Mouse (Mus musculus): ENCODE measurements around the gene Ceacam2. TPM values are rescaled to one million over a fixed set of nuclear protein-coding genes. Genes with fewer than 3 reads are reported as not detected.
A peak's percentile ranks its signal among the peaks of the same experiment; 100 is the strongest.
"Not testable (repeated sequence)": the region's sequence is repeated elsewhere in the genome, so short reads cannot be mapped to it uniquely, and the experiment has no call there.

Ceacam2 gene
- polyA plus RNA-seq, 1 experiment, result 36.3 TPM

- no peak for TF ChIP-seq POLR2A (IDR thresholded peaks at IDR 0.05; ENCODE audit: low read depth, low read length)
- no peak for TF ChIP-seq CTCF (conservative IDR thresholded peaks at IDR 0.05; ENCODE audit: insufficient read depth, insufficient read length, low read depth, low read length)
- H3K27ac ChIP-seq (ENCODE audit: insufficient read depth, low read depth, low read length), result peak overlapping the region; percentile 46
- H3K4me3 ChIP-seq (ENCODE audit: insufficient read depth, low read depth, low read length), result no peak overlapping the region
- peaks cover 17% of the 10 kb centered on the region; the same call in 1 of the 2 replicates for H3K4me1 ChIP-seq (ENCODE audit: control insufficient read depth, insufficient read depth, low read length)
- no peaks in the 10 kb centered on the region for H3K27me3 ChIP-seq (replicated peaks; ENCODE audit: control insufficient read depth, insufficient read depth, low read length)
- no peaks in the 10 kb centered on the region for H3K36me3 ChIP-seq (ENCODE audit: control insufficient read depth, insufficient read depth, low read length)
- 26% methylated on average over 8 of the region's 8 CpGs for WGBS
- no peak for DNase-seq
Measured at GRCm38 (mm10) chr7:25575870-25576269, 36.2 kb upstream of the Ceacam2 start.

DNA sequence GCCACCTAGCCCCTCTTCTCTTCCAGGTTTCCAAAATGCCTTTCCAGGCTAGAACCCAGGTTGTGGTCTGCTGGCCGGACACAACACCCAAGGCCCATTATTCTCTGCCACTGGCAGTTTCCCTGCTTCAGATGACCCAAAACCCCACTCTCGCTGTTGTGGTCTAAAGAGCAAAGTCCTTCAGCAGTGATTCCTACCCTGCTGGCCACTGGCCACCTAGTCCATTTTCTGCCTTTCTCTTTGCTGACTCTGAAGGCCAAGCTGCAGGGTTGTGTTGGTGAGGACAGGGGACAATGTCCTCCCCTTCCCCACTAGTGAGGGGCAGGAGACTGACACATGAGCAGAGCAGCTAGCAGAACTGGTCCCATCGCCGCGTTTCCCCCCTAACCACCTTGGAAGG lies 35.4 kb upstream of the Ceacam2 start:
- Histone ChIP-seq H3K4me1 (ENCODE audit: control insufficient read depth, insufficient read depth, low read length) (peaks cover 17% of the 10 kb centered on the region; the same call in 1 of the 2 replicates), H3K36me3 (ENCODE audit: control insufficient read depth, insufficient read depth, low read length) (no peaks in the 10 kb centered on the region), H3K27ac (ENCODE audit: insufficient read depth, low read depth, low read length) (peak overlapping the region; percentile 46), H3K4me3 (ENCODE audit: insufficient read depth, low read depth, low read length) (no peak overlapping the region), H3K27me3 (replicated peaks; ENCODE audit: control insufficient read depth, insufficient read depth, low read length) (no peaks in the 10 kb centered on the region)
- 42% methylated on average over 5 of the region's 5 CpGs for WGBS
- TF ChIP-seq CTCF (conservative IDR thresholded peaks at IDR 0.05; ENCODE audit: insufficient read depth, insufficient read length, low read depth, low read length), result no peak
- TF ChIP-seq POLR2A (IDR thresholded peaks at IDR 0.05; ENCODE audit: low read depth, low read length), result no peak
- peak; percentile 89 for DNase-seq

DNA sequence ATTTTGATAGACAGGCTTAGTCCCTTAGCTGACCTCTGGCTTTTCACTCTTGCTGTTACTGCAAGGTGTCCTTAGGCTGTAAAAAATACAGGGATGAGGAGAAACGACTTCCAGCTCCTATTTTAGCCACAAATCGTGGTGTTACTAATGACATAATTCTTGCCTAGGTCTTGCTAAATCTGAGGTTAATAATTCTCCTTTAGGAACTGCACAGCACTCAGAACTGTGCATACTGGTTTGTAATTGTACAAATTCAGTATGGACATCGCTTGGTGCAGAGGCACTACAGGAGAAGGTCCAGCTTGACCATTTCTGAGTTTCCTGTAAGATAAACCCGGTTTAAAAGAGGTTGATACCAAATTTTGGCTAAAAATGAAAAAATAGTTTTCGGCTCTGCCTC lies 34.1 kb upstream of the Ceacam2 start:
- 36% methylated on average over 5 of the region's 5 CpGs for WGBS
- not testable (repeated sequence) for H3K27ac ChIP-seq (ENCODE audit: insufficient read depth, low read depth, low read length); H3K27me3 ChIP-seq (replicated peaks; ENCODE audit: control insufficient read depth, insufficient read depth, low read length); H3K36me3 ChIP-seq (ENCODE audit: control insufficient read depth, insufficient read depth, low read length); H3K4me3 ChIP-seq (ENCODE audit: insufficient read depth, low read depth, low read length)
- H3K4me1 ChIP-seq (ENCODE audit: control insufficient read depth, insufficient read depth, low read length), result peaks cover 17% of the 10 kb centered on the region; the same call in 1 of the 2 replicates
- DNase-seq, result peak; percentile 54

- peak; percentile 81 for DNase-seq
- Histone ChIP-seq H3K4me1 (ENCODE audit: control insufficient read depth, insufficient read depth, low read length) (peaks cover 12% of the 10 kb centered on the region; the same call in 1 of the 2 replicates), H3K27me3 (replicated peaks; ENCODE audit: control insufficient read depth, insufficient read depth, low read length) (no peaks in the 10 kb centered on the region), H3K36me3 (ENCODE audit: control insufficient read depth, insufficient read depth, low read length) (no peaks in the 10 kb centered on the region), H3K4me3 (ENCODE audit: insufficient read depth, low read depth, low read length) (no peak overlapping the region), H3K27ac (ENCODE audit: insufficient read depth, low read depth, low read length) (no peak overlapping the region)
- 66% methylated on average over 7 of the region's 7 CpGs for WGBS
- no peak for TF ChIP-seq POLR2A (IDR thresholded peaks at IDR 0.05; ENCODE audit: low read depth, low read length)
- TF ChIP-seq CTCF (conservative IDR thresholded peaks at IDR 0.05; ENCODE audit: insufficient read depth, insufficient read length, low read depth, low read length), result no peak
Measured at GRCm38 (mm10) chr7:25568721-25569120, 29.1 kb upstream of the Ceacam2 start.

DNA sequence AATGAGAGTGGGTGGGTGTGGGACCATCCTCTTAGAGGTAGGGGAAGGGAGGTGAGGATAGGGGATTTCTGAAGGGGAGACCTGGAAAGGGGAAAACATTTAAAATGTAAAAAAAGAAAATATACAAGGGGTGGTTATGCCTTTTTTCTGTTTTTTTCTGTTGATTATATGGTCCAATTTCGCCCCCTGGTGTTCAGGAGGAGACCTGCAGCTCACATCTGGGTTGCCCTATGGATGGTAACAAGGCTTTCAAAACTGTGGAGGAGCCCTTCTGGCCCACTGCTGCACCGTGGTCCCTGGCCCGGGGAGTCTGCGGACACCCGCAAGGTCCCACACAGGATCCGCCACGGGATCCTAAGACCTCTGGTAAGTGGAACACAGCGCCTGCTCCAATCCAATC lies 1.8 kb upstream of the Ceacam2 start:
- not testable (repeated sequence) for H3K36me3 ChIP-seq (ENCODE audit: control insufficient read depth, insufficient read depth, low read length); H3K27me3 ChIP-seq (replicated peaks; ENCODE audit: control insufficient read depth, insufficient read depth, low read length); H3K4me1 ChIP-seq (ENCODE audit: control insufficient read depth, insufficient read depth, low read length); H3K4me3 ChIP-seq (ENCODE audit: insufficient read depth, low read depth, low read length); H3K27ac ChIP-seq (ENCODE audit: insufficient read depth, low read depth, low read length)
- TF ChIP-seq CTCF (conservative IDR thresholded peaks at IDR 0.05; ENCODE audit: insufficient read depth, insufficient read length, low read depth, low read length), result peak; percentile 62
- DNase-seq, result peak; percentile 51
- WGBS, result 63% methylated on average over 8 of the region's 8 CpGs

- 94% methylated on average over 1 of the region's 1 CpGs for WGBS
- H3K36me3 ChIP-seq (ENCODE audit: control insufficient read depth, insufficient read depth, low read length); H3K27ac ChIP-seq (ENCODE audit: insufficient read depth, low read depth, low read length); DNase-seq; H3K27me3 ChIP-seq (replicated peaks; ENCODE audit: control insufficient read depth, insufficient read depth, low read length); H3K4me3 ChIP-seq (ENCODE audit: insufficient read depth, low read depth, low read length); H3K4me1 ChIP-seq (ENCODE audit: control insufficient read depth, insufficient read depth, low read length): not testable (repeated sequence)
Measured at GRCm38 (mm10) chr7:25539954-25540353, 297 bp upstream of the Ceacam2 start.

DNA sequence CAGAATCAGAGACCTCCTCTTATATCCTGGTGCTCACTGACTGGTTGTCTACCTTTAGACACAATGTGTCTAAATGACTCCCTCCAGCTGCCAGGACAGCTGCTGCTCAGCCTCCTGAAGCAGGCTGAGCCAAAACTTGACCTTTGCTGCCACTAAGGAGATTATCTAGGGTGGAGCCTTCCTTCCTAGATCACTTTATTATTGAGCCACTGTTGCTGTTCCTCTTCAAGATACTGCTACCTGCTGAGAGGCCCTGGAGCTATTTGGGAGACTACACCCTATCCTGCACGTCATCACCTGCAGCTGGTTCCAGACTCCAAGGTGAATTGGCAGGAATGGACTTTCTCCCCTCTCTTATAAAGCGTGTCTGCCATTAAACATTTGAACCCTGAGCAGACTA lies 8.8 kb downstream of the Ceacam2 start:
- DNase-seq, result peak; percentile 34
- Histone ChIP-seq H3K36me3 (ENCODE audit: control insufficient read depth, insufficient read depth, low read length) (no peaks in the 10 kb centered on the region; the same call in 1 of the 2 replicates), H3K27ac (ENCODE audit: insufficient read depth, low read depth, low read length) (no peak overlapping the region), H3K27me3 (replicated peaks; ENCODE audit: control insufficient read depth, insufficient read depth, low read length) (no peaks in the 10 kb centered on the region), H3K4me1 (ENCODE audit: control insufficient read depth, insufficient read depth, low read length) (no peaks in the 10 kb centered on the region), H3K4me3 (ENCODE audit: insufficient read depth, low read depth, low read length) (no peak overlapping the region)
- 42% methylated on average over 2 of the region's 2 CpGs for WGBS
- no peak for TF ChIP-seq CTCF (conservative IDR thresholded peaks at IDR 0.05; ENCODE audit: insufficient read depth, insufficient read length, low read depth, low read length)
- TF ChIP-seq POLR2A (IDR thresholded peaks at IDR 0.05; ENCODE audit: low read depth, low read length), result no peak

DNA sequence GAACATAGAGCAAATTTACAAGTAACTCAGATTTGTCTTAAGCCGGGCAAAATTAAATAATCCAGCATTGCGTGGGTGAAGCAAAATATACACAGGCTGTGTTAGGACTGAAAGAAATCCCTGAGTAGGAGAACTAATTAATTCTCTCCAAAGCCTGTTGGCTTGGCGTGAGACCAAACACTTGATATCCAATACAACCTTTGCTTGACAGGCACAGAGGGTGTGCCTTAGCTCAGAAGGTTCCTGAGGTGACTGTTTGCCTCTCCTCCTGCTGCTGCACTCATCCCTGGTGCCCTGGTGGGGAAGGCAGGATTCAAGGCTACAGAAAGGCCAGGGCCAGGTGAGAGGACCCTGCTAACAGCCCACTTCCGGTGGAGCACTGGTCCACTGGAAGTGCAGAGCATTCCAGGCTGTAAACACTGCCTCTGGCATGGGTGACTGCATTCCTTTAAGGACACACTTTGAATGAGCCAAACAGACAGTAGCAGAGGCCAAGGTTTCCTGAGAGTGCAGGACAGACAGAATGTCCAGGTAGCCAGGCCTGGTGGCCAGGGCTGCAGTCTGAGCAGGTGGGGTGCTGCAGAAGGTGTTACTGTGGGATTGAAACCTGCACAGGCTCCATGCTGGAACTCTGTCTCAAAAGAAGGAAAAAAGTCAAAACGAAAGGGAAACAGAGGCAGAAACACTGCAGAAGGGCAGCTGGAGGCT lies 23.4 kb downstream of the Ceacam2 start:
- H3K27me3 ChIP-seq (replicated peaks; ENCODE audit: control insufficient read depth, insufficient read depth, low read length); H3K4me1 ChIP-seq (ENCODE audit: control insufficient read depth, insufficient read depth, low read length); H3K36me3 ChIP-seq (ENCODE audit: control insufficient read depth, insufficient read depth, low read length); H3K4me3 ChIP-seq (ENCODE audit: insufficient read depth, low read depth, low read length); H3K27ac ChIP-seq (ENCODE audit: insufficient read depth, low read depth, low read length): not testable (repeated sequence)
- peak; percentile 59 for DNase-seq
- WGBS, result 53% methylated on average over 3 of the region's 5 CpGs

DNA sequence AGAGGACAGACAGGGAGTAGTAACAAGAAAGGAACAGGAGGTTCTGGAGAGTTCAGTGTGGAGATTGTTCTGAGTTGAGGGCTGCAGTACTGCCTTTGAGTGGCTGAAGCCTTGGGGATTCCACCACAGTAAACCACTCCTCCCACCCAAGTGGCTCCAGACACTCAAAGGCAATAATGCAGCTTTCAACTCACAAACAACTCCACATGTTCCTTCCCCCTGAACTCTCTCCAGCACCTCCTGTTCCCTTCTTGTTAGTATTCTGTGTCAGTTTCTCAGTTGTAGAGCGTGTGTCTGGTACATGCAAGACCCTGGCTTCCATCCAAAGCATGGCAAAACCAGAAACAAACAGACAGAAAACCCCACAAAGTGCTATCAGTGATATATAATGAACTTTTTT lies 24.0 kb downstream of the Ceacam2 start:
- peak; percentile 34 for DNase-seq
- not testable (repeated sequence) for H3K4me1 ChIP-seq (ENCODE audit: control insufficient read depth, insufficient read depth, low read length)

More for the DNA sequence above, 24.0 kb downstream of the Ceacam2 start:
- not testable (repeated sequence) for H3K36me3 ChIP-seq (ENCODE audit: control insufficient read depth, insufficient read depth, low read length); H3K27me3 ChIP-seq (replicated peaks; ENCODE audit: control insufficient read depth, insufficient read depth, low read length); H3K4me3 ChIP-seq (ENCODE audit: insufficient read depth, low read depth, low read length)
- 27% methylated on average over 1 of the region's 1 CpGs for WGBS
- H3K27ac ChIP-seq (ENCODE audit: insufficient read depth, low read depth, low read length), result peak overlapping the region; percentile 31; the same call in 1 of the 2 replicates

All from kidney, adult 2 months (tissue).